Mouse (Mus musculus) kidney, adult 2 months (tissue): Measurements from ENCODE around the gene Serf2.
"Not testable (repeated sequence)": the region's sequence is repeated elsewhere in the genome, so short reads cannot be mapped to it uniquely, and the experiment has no call there.

Experiments
- CTCF ChIP-seq: fragments of 200-500 bp; conservative IDR thresholded peaks from 2 replicates; pipeline ENCODE4 v1.5.1; 2011; ENCODE audit warnings: low read depth, mild to moderate bottlenecking, control low read depth, low read length, moderate library complexity, mixed read lengths; ENCODE audit not compliant: insufficient read depth, insufficient read length
- POLR2A ChIP-seq: fragments of 200-500 bp; IDR thresholded peaks from one replicate; pipeline ENCODE4 v1.6.1; 2011; ENCODE audit warnings: low read depth, low read length, control low read depth

GRCm38 (mm10) chr2:121475306-121475705 is 26.3 kb downstream of the Serf2 start:
- not testable (repeated sequence) for TF ChIP-seq POLR2A, CTCF
